Mouse (Mus musculus) c-Kit-positive CD71-positive TER-119-negative erythroid progenitor cells, embryonic 14.5 days (primary cell): ENCODE results near the gene Ptpa.
"Not testable (repeated sequence)": the region's sequence is repeated elsewhere in the genome, so short reads cannot be mapped to it uniquely, and the experiment has no call there.

Source experiments
- DNase-seq: peaks from one replicate; pipeline ENCODE4 v3.0.0-alpha.2; 2013; ENCODE audit warnings: low read depth

The Ptpa gene

GRCm38 (mm10) chr2:30402351-30402826 lies 13.4 kb upstream of the Ptpa start:
- DNase-seq = no peak

DNA sequence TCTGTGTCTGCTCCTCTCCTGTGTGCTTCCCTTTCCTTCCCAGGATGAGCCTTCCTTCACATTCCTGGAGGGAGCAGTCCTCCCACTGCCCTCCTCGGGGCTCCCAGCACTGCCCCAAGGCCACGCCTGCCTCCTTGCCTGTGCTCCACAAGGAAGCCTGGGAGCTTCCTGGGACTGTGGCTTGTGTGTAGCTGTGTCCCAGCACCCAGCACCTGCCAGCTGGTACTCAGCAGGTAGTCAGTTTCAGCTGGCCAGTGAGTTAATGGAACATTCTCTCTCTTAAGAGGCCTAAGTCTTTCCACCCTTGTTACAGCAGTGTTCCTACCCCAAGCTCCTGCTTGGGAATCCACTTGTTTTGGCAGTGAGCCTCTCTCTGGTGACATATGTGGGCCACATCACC lies 13.0 kb upstream of the Ptpa start:
- no peak for DNase-seq

- no peak for DNase-seq
Measured at GRCm38 (mm10) chr2:30403870-30404269, 12.0 kb upstream of the Ptpa start.

- no peak for DNase-seq
Measured at GRCm38 (mm10) chr2:30407221-30407620, 8.6 kb upstream of the Ptpa start.

DNA sequence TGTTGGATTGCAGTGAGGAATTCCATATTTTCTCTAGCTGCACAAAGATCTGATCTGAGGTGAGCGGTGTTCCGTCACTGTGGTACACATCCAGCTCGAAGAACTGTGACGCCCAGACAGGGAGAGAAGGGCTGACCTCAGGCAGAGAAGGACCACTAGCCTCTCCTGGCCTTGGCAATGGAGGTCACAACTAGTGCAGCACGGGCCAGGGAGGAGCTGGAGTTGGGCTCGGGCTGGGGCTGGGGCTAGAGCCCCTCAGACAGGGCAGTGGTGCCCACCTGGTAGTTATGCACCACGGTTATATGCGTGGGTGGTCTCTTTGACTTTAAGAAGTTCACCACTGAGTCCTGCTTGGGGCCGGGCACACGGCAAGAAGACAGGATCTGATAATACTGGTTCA lies 8.1 kb upstream of the Ptpa start:
- DNase-seq = no peak

GRCm38 (mm10) chr2:30408452-30409100 lies 7.3 kb upstream of the Ptpa start:
- DNase-seq = no peak

GRCm38 (mm10) chr2:30409454-30410176 lies 6.2 kb upstream of the Ptpa start:
- no peak for DNase-seq

GRCm38 (mm10) chr2:30413038-30413973 lies 2.5 kb upstream of the Ptpa start:
- DNase-seq = no peak

GRCm38 (mm10) chr2:30414101-30414500 lies 1.7 kb upstream of the Ptpa start:
- no peak for DNase-seq

DNA sequence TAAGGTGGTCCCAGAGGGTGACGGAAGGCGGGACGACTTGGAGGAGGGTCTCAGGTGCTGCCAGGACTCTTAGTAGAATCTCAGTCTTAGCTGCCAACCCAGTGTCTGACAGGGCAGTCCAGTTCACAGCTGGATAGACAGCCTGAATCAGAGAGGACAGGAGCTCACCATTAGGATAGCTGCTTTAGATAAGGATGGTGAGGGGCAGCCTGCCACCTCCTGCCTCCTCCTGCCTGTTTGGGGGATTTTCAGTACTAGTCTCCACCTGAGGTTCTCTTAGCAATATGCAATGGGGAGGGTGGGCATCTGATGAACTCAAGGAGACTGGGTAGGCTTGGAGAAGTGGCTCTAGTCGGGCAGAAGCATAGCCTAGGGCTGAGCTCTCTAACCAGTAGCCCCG lies 1.2 kb upstream of the Ptpa start:
- peak; percentile 17 for DNase-seq

GRCm38 (mm10) chr2:30415157-30415935 lies 493 bp upstream of the Ptpa start, which contains the start of gene Crat:
Crat (minus strand) TSS chr2:30415813.
- DNase-seq = peak; percentile 74

DNA sequence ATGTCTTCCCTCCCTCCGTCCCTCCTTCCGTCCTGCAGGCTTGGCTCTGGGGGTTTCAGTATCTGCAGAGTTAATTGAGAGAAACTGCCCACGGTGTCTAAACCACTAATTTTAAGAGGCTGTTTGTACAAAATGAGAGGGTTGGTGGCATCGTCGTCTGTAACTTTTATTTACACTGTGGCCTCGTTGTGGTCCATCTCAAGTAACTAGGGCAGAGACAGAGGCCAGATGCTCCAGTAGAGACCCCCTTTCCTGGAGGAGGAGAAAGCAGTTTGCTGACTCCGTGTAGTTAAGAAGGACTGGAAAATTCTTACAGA lies 768 bp downstream of the Ptpa start:
- peak; percentile 29 for DNase-seq

- DNase-seq = not testable (repeated sequence)
Measured at GRCm38 (mm10) chr2:30417154-30417553, 1.3 kb downstream of the Ptpa start.

GRCm38 (mm10) chr2:30417595-30418165 lies 1.8 kb downstream of the Ptpa start:
- peak; percentile 68 for DNase-seq

- DNase-seq = no peak
Measured at GRCm38 (mm10) chr2:30418259-30418658, 2.4 kb downstream of the Ptpa start.

- DNase-seq = no peak
Measured at GRCm38 (mm10) chr2:30419112-30419511, 3.3 kb downstream of the Ptpa start.

DNA sequence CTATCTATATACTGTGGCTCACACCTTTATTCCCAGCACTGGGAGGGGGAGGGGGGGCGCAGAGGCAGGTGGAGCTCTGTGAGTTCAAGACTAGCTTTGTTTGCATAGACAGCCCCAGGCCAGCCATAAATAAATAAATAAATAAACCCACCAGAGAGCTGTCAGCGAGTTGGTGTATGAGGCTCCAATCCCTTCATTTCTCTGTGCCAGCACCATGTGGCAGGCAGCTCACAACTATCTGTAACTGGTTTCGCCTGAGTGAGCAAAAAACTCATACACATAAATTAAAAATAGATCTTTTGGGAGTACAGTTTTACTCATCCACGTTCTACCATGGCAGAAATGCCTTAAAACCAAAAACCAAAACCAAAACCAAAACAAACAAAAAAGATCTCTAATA lies 5.6 kb downstream of the Ptpa start:
- DNase-seq = no peak

DNA sequence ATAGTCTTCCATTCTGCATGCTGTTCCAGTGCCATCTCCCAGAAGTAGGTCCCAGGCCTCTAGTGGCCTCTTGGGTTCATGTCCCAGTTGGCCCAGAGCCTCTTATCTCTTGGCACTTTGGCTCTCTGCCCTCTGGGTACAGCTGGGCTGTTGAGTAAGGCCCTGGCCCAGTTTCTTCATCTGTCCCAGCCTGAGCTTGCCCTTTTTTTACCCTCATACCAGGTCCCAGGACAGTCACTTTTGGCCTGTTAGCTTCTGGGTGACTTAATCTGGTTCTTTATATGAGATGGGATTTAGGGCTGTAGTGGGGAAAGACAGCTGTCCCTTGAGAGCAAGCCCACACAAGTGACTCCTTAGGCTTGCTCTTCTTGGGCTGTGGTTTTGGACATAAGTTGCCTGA lies 13.3 kb downstream of the Ptpa start:
- DNase-seq = no peak

- peak; percentile 68 for DNase-seq
Measured at GRCm38 (mm10) chr2:30435326-30436155, 19.7 kb downstream of the Ptpa start.

DNA sequence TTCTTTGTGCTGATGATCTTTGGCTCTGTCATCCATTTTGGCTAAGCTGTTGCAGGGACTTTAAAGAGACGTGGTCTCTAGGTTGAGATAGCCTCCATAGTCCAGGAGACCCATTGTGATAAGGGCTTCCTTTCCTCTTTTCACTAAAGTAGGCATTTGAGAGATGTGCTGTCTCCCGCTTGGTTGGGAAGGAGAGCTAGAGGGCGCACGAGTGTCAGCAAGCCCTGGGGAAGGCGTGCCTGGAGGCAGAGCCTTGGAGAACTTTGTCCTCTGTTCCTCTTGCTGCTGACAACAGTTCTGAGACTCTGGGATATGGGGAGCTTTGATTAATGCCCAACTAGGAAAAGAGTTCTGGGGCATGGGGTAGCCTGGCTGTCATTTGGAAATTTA lies 20.3 kb downstream of the Ptpa start:
- no peak for DNase-seq

GRCm38 (mm10) chr2:30436809-30437208 lies 21.0 kb downstream of the Ptpa start:
- no peak for DNase-seq
